Mouse (Mus musculus) 3T3-L1 (cell line): ENCODE results near the gene Zan.
A peak's percentile ranks its signal among the peaks of the same experiment; 100 is the strongest.

Experiments
- DNase-seq: peaks from one replicate; pipeline ENCODE4 v3.0.0-alpha.2; 2015; ENCODE audit warnings: low read depth, low spot score

Zan gene

GRCm38 (mm10) chr5:137351394-137351793 lies 125.5 kb downstream of the Zan start:
- DNase-seq: peak; percentile 22

GRCm38 (mm10) chr5:137351058-137351380 lies 125.8 kb downstream of the Zan start:
- peak; percentile 46 for DNase-seq

- DNase-seq: no peak
These were observed 126.4 kb downstream of the Zan start for GRCm38 (mm10) chr5:137350205-137351057.

GRCm38 (mm10) chr5:137349384-137350204 lies 127.3 kb downstream of the Zan start, which contains the start of gene Ephb4:
TSS of gene Ephb4 (plus strand) at chr5:137350109.
- DNase-seq: peak; percentile 96

GRCm38 (mm10) chr5:137348482-137349383 lies 128.1 kb downstream of the Zan start:
- DNase-seq: no peak

- DNase-seq: no peak
These were observed 129.0 kb downstream of the Zan start for GRCm38 (mm10) chr5:137347856-137348255.

- peak; percentile 24 for DNase-seq
These were observed 129.9 kb downstream of the Zan start for GRCm38 (mm10) chr5:137346983-137347382.

- DNase-seq: no peak
These were observed 130.5 kb downstream of the Zan start for GRCm38 (mm10) chr5:137346388-137346787.

GRCm38 (mm10) chr5:137345821-137346220 lies 131.0 kb downstream of the Zan start:
- peak; percentile 15 for DNase-seq

GRCm38 (mm10) chr5:137343869-137344268 lies 133.0 kb downstream of the Zan start:
- peak; percentile 34 for DNase-seq

- DNase-seq: no peak
These were observed 133.5 kb downstream of the Zan start for GRCm38 (mm10) chr5:137343412-137343811.

- DNase-seq: no peak
These were observed 134.4 kb downstream of the Zan start for GRCm38 (mm10) chr5:137342407-137343012.

- DNase-seq: no peak
These were observed 136.6 kb downstream of the Zan start for GRCm38 (mm10) chr5:137340222-137340621.

- DNase-seq: peak; percentile 57
These were observed 137.4 kb downstream of the Zan start for GRCm38 (mm10) chr5:137339290-137339979.

GRCm38 (mm10) chr5:137338663-137339289 lies 138.1 kb downstream of the Zan start:
- DNase-seq: peak; percentile 85

GRCm38 (mm10) chr5:137338256-137338655 lies 138.6 kb downstream of the Zan start:
- peak; percentile 97 for DNase-seq

GRCm38 (mm10) chr5:137337190-137337589 lies 139.7 kb downstream of the Zan start:
- DNase-seq: no peak

- no peak for DNase-seq
These were observed 141.8 kb downstream of the Zan start for GRCm38 (mm10) chr5:137335066-137335465.

- peak; percentile 27 for DNase-seq
These were observed 142.5 kb downstream of the Zan start for GRCm38 (mm10) chr5:137334317-137334716.
